Mouse (Mus musculus) ES-E14 (cell line): Measurements from ENCODE around the gene Efna1. TPM values are rescaled to one million over a fixed set of nuclear protein-coding genes. Genes with fewer than 3 reads are reported as not detected.

Source experiments
- DNase-seq: peaks from one replicate; pipeline ENCODE4 v3.0.0-alpha.2; 2013; ENCODE audit warnings: low read depth, low spot score
- H3K27ac ChIP-seq: 2 replicates; pipeline ENCODE4 v1.5.1; 2012; ENCODE audit warnings: low read depth, mild to moderate bottlenecking, low read length, moderate library complexity, mixed read lengths; ENCODE audit not compliant: poor library complexity, insufficient read depth, severe bottlenecking
- H3K36me3 ChIP-seq: 2 replicates; pipeline ENCODE4 v1.6.1; 2012; ENCODE audit warnings: mild to moderate bottlenecking, low read length, moderate library complexity, mixed read lengths; ENCODE audit not compliant: control insufficient read depth, poor library complexity, insufficient read depth, severe bottlenecking
- H3K4me1 ChIP-seq, 2 experiments: fragments of 150-350 bp in 1 of 2; sonication (generic) in 1 of 2; 2 replicates each; pipeline ENCODE4 v1.6.1; 2012; ENCODE audit warnings: low read length in 2 of 2, mild to moderate bottlenecking in 1 of 2, mixed read lengths in 1 of 2; ENCODE audit not compliant: control insufficient read depth in 2 of 2, insufficient read depth in 2 of 2, poor library complexity in 1 of 2
- H3K4me3 ChIP-seq, 2 experiments: fragments of 150-350 bp in 1 of 2; sonication (generic) in 1 of 2; 2 replicates each; pipeline ENCODE4 v1.5.1; 2012; ENCODE audit warnings: low read length in 2 of 2, low read depth in 1 of 2, mild to moderate bottlenecking in 1 of 2, mixed read lengths in 1 of 2; ENCODE audit not compliant: insufficient read depth in 1 of 2, poor library complexity in 1 of 2, severe bottlenecking in 1 of 2
- H3K9ac ChIP-seq: 2 replicates; pipeline ENCODE4 v1.6.1; 2012; ENCODE audit warnings: low read depth, mild to moderate bottlenecking, low read length, mixed read lengths; ENCODE audit not compliant: poor library complexity, insufficient read depth, severe bottlenecking
- H3K9me3 ChIP-seq: fragments of 150-350 bp; sonication (generic); 2 replicates; pipeline ENCODE4 v1.6.1; 2012; ENCODE audit warnings: low read depth, mild to moderate bottlenecking, low read length; ENCODE audit not compliant: control insufficient read depth, insufficient read depth
- CHD2 ChIP-seq: IDR thresholded peaks from 2 replicates; pipeline ENCODE4 v1.6.1; 2014; ENCODE audit warnings: mild to moderate bottlenecking, low read depth, low read length, inconsistent platforms
- HCFC1 ChIP-seq: IDR thresholded peaks from 2 replicates; pipeline ENCODE4 v1.6.1; 2012; ENCODE audit warnings: low read length, inconsistent platforms, borderline replicate concordance; ENCODE audit not compliant: insufficient read depth
- MAFK ChIP-seq: IDR thresholded peaks from 2 replicates; pipeline ENCODE4 v1.6.1; 2014; ENCODE audit warnings: mild to moderate bottlenecking, low read depth, low read length, inconsistent platforms; ENCODE audit not compliant: insufficient read depth
- ZC3H11A ChIP-seq: IDR thresholded peaks from 2 replicates; pipeline ENCODE4 v1.6.1; 2012; ENCODE audit warnings: low read depth, mild to moderate bottlenecking, inconsistent platforms, low read length, borderline replicate concordance
- ZNF384 ChIP-seq: IDR thresholded peaks from 2 replicates; pipeline ENCODE4 v1.6.1; 2012; ENCODE audit warnings: low read depth, low read length, inconsistent platforms
- in situ Hi-C, 2 experiments: fragments of 600-800 bp; cut with MboI; formaldehyde crosslinking; loops; one replicate each; pipeline ENCODE4 v1.15.1; 2025; ENCODE audit warnings: low sequenced_read_pairs in 2 of 2, inconsistent platforms in 1 of 2; ENCODE audit not compliant: unreplicated experiment in 2 of 2
- total RNA-seq: library from RNA; depleted of rRNA; stranded (reverse); fragments of 300-350 nt; gene quantifications from 2 replicates; pipeline ENCODE4 v1.2.3, GENCODE M21; 2012; rRNA removed

Gene Efna1
- total RNA-seq, 1 experiment: 2.1 TPM

DNA sequence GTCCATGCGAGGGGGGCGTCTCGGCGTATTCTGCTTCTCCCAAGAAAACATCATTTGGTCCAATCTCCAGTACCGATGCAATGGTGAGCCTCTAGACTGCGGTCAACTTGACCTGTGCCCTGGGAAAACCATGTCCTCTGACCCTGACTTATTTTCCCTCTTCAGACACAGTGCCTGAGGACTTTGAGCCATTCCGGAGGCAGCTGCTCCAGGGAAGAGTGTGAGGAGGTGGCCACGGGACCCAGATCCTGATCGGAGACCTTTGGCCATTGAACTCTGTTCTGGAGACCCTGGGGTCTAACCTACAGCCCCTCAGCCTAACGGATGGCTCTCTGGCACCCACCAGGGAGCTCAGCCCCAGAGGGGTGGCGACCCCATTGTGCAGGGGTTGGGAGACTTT, 54.6 kb downstream of the Efna1 start:
- Histone ChIP-seq H3K4me1 (peaks cover 13 to 35% of the 10 kb centered on the region in 2 experiments), H3K9ac (peak overlapping the region; percentile 54), H3K27ac (peak overlapping the region; percentile 69), H3K4me3 (peak overlapping the region; percentile 36 to 58), H3K36me3 (peaks cover 7% of the 10 kb centered on the region; the same call in 1 of the 2 replicates), H3K9me3 (no peaks in the 10 kb centered on the region)
- in situ Hi-C loops: no loop called here
- TF ChIP-seq ZNF384 (no peak), CHD2 (no peak), MAFK (no peak), HCFC1 (no peak), ZC3H11A (no peak)
- no peak for DNase-seq

DNA sequence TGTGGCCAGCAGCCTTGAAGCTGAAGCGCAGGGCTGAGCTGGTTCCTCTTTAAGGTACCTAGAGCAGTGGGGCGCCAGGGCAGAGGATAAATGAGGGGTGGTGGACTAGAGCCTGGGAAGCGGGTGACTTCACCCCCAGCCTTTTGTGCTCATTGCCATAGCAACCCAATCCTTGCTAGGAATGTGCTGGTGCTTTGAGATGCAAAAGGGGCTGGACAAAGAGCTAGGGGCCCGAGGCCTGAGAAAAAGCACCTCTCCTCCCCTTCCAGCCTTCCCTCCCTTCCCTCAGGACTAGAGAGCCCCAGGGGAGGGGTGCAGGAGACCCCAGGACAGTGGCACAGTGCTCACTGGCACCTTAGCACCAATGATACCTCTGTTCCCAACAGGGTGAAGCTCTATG, 55.0 kb downstream of the Efna1 start:
- H3K4me1 ChIP-seq: peaks cover 13 to 35% of the 10 kb centered on the region in 2 experiments

DNA sequence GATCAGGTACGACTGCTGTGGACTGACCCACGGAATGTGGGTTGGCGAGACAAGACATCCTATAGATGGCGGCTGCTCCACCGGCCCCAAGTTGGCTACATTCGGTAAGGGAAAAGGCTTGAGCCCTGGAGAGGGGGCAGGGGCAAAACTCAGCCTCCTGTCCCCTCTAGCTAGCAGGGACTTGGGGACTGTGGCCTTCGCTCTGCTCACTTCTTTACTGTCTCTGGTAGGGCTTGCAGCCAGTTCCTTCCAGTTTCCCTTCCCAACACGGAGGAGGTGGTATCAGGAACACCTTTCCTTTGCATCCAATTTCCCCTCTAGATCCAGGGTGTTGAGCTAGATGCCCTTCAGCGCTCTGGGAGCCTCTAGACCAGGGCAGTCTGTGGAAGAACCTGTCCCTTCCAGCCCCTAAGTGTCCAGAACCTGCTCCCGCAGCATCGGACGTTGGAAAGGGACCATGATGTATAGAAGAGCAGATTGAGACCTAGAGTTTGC, 55.6 kb downstream of the Efna1 start:
- TF ChIP-seq MAFK: no peak
- TF ChIP-seq ZNF384: no peak
- TF ChIP-seq ZC3H11A: no peak
- Histone ChIP-seq H3K9ac (peak overlapping the region; percentile 68), H3K36me3 (peaks cover 11% of the 10 kb centered on the region; the same call in 1 of the 2 replicates), H3K27ac (peak overlapping the region; percentile 86), H3K9me3 (no peaks in the 10 kb centered on the region), H3K4me1 (peaks cover 13 to 35% of the 10 kb centered on the region in 2 experiments), H3K4me3 (peak overlapping the region; percentile 28 to 47; a peak in 3 of 4 replicates)
- DNase-seq: no peak
- in situ Hi-C loops: no loop called here

More for the DNA sequence above, 55.0 kb downstream of the Efna1 start:
- no peak for TF ChIP-seq CHD2
- no peak for TF ChIP-seq MAFK
- no peak for TF ChIP-seq HCFC1
- no peak for TF ChIP-seq ZC3H11A
- no peak for TF ChIP-seq ZNF384
- Histone ChIP-seq H3K9me3 (no peaks in the 10 kb centered on the region), H3K27ac (peak overlapping the region; percentile 86), H3K9ac (peak overlapping the region; percentile 68), H3K4me3 (peak overlapping the region; percentile 36 to 58), H3K36me3 (peaks cover 11% of the 10 kb centered on the region; the same call in 1 of the 2 replicates)
- in situ Hi-C loops: no loop called here
- DNase-seq: peak; percentile 83

DNA sequence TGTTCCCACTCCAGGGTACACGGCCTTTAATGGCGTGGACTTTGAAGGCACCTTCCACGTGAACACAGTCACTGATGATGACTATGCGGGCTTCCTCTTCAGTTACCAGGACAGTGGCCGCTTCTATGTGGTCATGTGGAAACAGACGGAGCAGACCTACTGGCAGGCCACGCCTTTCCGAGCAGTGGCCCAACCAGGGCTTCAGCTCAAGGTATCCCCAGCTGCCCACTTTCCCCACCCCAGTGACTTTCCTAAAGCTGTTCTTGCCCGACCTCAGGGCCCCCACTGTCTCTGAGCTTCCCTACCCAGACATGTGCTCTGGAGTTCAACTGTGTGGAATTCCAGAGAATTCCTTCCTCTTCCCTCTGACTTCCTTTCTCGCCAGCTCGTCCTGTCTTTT, 56.1 kb downstream of the Efna1 start:
- Histone ChIP-seq H3K4me1 (peaks cover 13 to 35% of the 10 kb centered on the region in 2 experiments), H3K9ac (peak overlapping the region; percentile 68), H3K27ac (peak overlapping the region; percentile 86; the same call in 1 of the 2 replicates), H3K36me3 (peaks cover 13% of the 10 kb centered on the region; the same call in 1 of the 2 replicates), H3K4me3 (peak overlapping the region in 1 of 2 experiments; percentile 47; a peak in 2 of 4 replicates), H3K9me3 (no peaks in the 10 kb centered on the region)
- in situ Hi-C loops: no loop called here
- no peak for DNase-seq
- TF ChIP-seq MAFK (no peak), ZNF384 (no peak), CHD2 (no peak), ZC3H11A (no peak), HCFC1 (no peak)

Other genes with a start within 250 kb of the Efna1 start
- gene Rusc1, start 187.8 kb downstream of the Efna1 start, total RNA-seq: 13.3 and 14.6 TPM in 2 replicates
- 0.26 TPM in 1 of 2 replicates, not detected in the other for gene Gm43738, start 180.0 kb downstream of the Efna1 start, total RNA-seq
- gene Fdps, start 179.2 kb downstream of the Efna1 start, total RNA-seq: 181 and 184 TPM in 2 replicates
- 0.85 and 0.90 TPM in 2 replicates for gene Pklr, start 145.0 kb downstream of the Efna1 start, total RNA-seq
- gene Hcn3, start 120.9 kb downstream of the Efna1 start, total RNA-seq: 4.0 and 6.0 TPM in 2 replicates
- gene Clk2, start 116.3 kb downstream of the Efna1 start, total RNA-seq: 42.0 and 60.1 TPM in 2 replicates
- 83.2 and 102 TPM in 2 replicates for gene Scamp3, start 103.7 kb downstream of the Efna1 start, total RNA-seq
- gene Fam189b, start 98.0 kb downstream of the Efna1 start, total RNA-seq: 8.6 and 9.3 TPM in 2 replicates
- 69.3 and 89.7 TPM in 2 replicates for gene Gba, start 78.2 kb downstream of the Efna1 start, total RNA-seq
- 36.9 and 46.9 TPM in 2 replicates for gene Thbs3, start 66.0 kb downstream of the Efna1 start, total RNA-seq
- 234 and 251 TPM in 2 replicates for gene Mtx1, start 54.1 kb downstream of the Efna1 start, total RNA-seq
- 3.0 and 3.9 TPM in 2 replicates for gene Muc1, start 52.1 kb downstream of the Efna1 start, total RNA-seq
- 113 and 134 TPM in 2 replicates for gene Krtcap2, start 35.2 kb downstream of the Efna1 start, total RNA-seq
- gene Trim46, start 34.8 kb downstream of the Efna1 start, total RNA-seq: 3.1 and 5.3 TPM in 2 replicates
- 207 and 297 TPM in 2 replicates for gene Dpm3, start 21.8 kb downstream of the Efna1 start, total RNA-seq
- 17.0 and 27.0 TPM in 2 replicates for gene Slc50a1, start 10.6 kb downstream of the Efna1 start, total RNA-seq
- 7.5 and 12.5 TPM in 2 replicates for gene Efna3, start 41.8 kb upstream of the Efna1 start, total RNA-seq
- 24.0 and 41.9 TPM in 2 replicates for gene Efna4, start 56.9 kb upstream of the Efna1 start, total RNA-seq
- 56.3 and 59.1 TPM in 2 replicates for gene Adam15, start 68.9 kb upstream of the Efna1 start, total RNA-seq
- not detected in 2 replicates for gene Dcst2, start 80.8 kb upstream of the Efna1 start, total RNA-seq
- gene Dcst1, start 84.1 kb upstream of the Efna1 start, total RNA-seq: 0.09 and 0.16 TPM in 2 replicates
- 11.8 and 13.0 TPM in 2 replicates for gene Zbtb7b, start 113.6 kb upstream of the Efna1 start, total RNA-seq
- gene Lenep, start 121.7 kb upstream of the Efna1 start, total RNA-seq: not detected in 2 replicates
- gene Flad1, start 130.7 kb upstream of the Efna1 start, total RNA-seq: 20.3 and 20.9 TPM in 2 replicates
- 162 and 190 TPM in 2 replicates for gene Cks1b, start 137.2 kb upstream of the Efna1 start, total RNA-seq
- gene Shc1, start 137.3 kb upstream of the Efna1 start, total RNA-seq: 66.9 and 72.0 TPM in 2 replicates
- gene Pygo2, start 149.1 kb upstream of the Efna1 start, total RNA-seq: 39.2 and 50.3 TPM in 2 replicates
- 19.3 and 20.8 TPM in 2 replicates for gene Pbxip1, start 155.6 kb upstream of the Efna1 start, total RNA-seq
- 35.0 and 38.6 TPM in 2 replicates for gene Pmvk, start 173.4 kb upstream of the Efna1 start, total RNA-seq
- 0.13 and 0.26 TPM in 2 replicates for gene Kcnn3, start 239.0 kb upstream of the Efna1 start, total RNA-seq